Mouse (Mus musculus) cerebellum, adult 2 months (tissue): ENCODE results near the gene Dock11. TPM values are rescaled to one million over a fixed set of nuclear protein-coding genes. Genes with fewer than 3 reads are reported as not detected.
A peak's percentile ranks its signal among the peaks of the same experiment; 100 is the strongest.

Experiments used
- DNase-seq, 2 experiments: peaks; one replicate each; pipeline ENCODE4 v3.0.0; 2021
- H3K27ac ChIP-seq: fragments of 200-500 bp; 2 replicates; pipeline ENCODE4 v1.5.1; 2012; ENCODE audit warnings: low read length, control low read depth, inconsistent platforms; ENCODE audit not compliant: insufficient read depth
- H3K27me3 ChIP-seq: fragments of 200-500 bp; 2 replicates; pipeline ENCODE4 v1.6.1; 2012; ENCODE audit warnings: inconsistent platforms, mild to moderate bottlenecking, low read length, moderate library complexity; ENCODE audit not compliant: control insufficient read depth, insufficient read depth
- H3K4me1 ChIP-seq: fragments of 200-500 bp; 2 replicates; pipeline ENCODE4 v1.6.1; 2011; ENCODE audit warnings: low read length; ENCODE audit not compliant: control insufficient read depth, insufficient read depth
- H3K4me3 ChIP-seq: fragments of 200-500 bp; replicated peaks from 2 replicates; pipeline ENCODE3; 2011; ENCODE audit warnings: mild to moderate bottlenecking, low read depth, low read length, control low read depth; ENCODE audit not compliant: insufficient read depth
- CTCF ChIP-seq: fragments of 200-500 bp; IDR thresholded peaks from 2 replicates; pipeline ENCODE4 v1.5.1; 2011; ENCODE audit warnings: low read depth, mild to moderate bottlenecking, control low read depth, low read length, moderate library complexity, borderline replicate concordance; ENCODE audit not compliant: insufficient read depth
- POLR2A ChIP-seq: fragments of 200-500 bp; IDR thresholded peaks from 2 replicates; pipeline ENCODE4 v1.6.1; 2011; ENCODE audit warnings: low read length, control low read depth, borderline replicate concordance; ENCODE audit not compliant: insufficient read depth
- WGBS: fragments of 180-500 bp; shearing (Covaris S2); methylation state at CpG from one replicate; pipeline ENCODE4 v1.1.7; 2018; 5-methylcytosine and 5-hydroxymethylcytosine counted together
- polyA plus RNA-seq: library from polyadenylated mRNA; depleted of rRNA; stranded (reverse); fragments of >200 nt; gene quantifications from 2 replicates; pipeline ENCODE4 v1.2.3, GENCODE M21; 2012; rRNA removed

The Dock11 gene
- polyA plus RNA-seq, 1 experiment = 7.0 TPM

DNA sequence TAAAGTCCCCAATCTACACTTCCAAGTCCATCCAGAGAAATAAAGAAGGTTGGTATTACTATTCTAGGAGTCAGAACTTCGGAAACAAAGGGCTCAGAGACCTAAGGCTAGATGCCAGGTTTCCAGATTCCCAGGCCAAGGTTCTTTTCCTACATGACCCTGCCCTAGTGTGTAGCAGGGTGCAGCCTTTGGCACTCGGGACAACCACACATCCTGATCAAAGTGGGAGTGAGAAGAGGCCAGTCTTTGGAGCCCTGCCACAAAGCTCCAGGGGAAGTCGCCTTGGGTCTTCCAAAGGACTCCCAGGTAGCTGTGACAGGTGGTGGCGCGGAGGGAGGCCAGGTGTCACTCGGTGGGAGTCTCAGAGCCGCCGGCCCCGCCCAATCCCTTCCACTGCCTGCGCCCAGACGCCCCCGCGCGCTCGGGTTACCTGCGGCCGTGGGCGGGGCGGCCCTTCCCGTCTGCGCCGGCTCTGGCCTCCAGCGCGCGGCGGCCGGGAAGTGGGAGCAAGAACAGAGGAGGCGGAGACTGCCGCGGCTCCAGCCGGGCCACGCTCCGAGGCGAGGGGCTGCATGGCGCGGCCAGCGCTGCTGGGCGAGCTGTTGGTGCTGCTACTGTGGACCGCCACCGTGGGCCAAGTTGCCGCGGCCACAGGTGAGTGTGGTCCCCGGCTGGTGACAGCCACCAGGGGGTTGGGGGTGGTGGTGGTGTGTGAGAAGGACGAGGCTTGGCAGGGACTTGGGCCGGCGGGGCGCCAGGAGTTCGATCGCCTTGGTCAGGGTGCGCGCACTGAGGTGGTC, 223.2 kb downstream of the Dock11 start, which contains the start of gene Il13ra1:
TSS of gene Il13ra1 (plus strand) at position 489 of the 800 bp plus-strand sequence.
- peak; percentile 47 to 51 for DNase-seq
- 11% methylated on average over 34 of the region's 51 CpGs for WGBS
- no peaks in the 10 kb centered on the region for H3K4me1 ChIP-seq
- TF ChIP-seq CTCF (no peak), POLR2A (no peak)
- H3K27ac ChIP-seq = no peak within 1 kb of the TSS
- H3K27me3 ChIP-seq = no peaks in the 10 kb centered on the region
- H3K4me3 ChIP-seq = peak within 1 kb of the TSS; percentile 57

GRCm38 (mm10) chrX:36112422-36112750, 223.8 kb downstream of the Dock11 start:
- Histone ChIP-seq H3K4me3 (peak overlapping the region; percentile 57), H3K27ac (no peak overlapping the region), H3K4me1 (no peaks in the 10 kb centered on the region), H3K27me3 (no peaks in the 10 kb centered on the region)
- no peak for DNase-seq
- TF ChIP-seq CTCF (no peak), POLR2A (no peak)
- 4% methylated on average over 9 of the region's 9 CpGs for WGBS

DNA sequence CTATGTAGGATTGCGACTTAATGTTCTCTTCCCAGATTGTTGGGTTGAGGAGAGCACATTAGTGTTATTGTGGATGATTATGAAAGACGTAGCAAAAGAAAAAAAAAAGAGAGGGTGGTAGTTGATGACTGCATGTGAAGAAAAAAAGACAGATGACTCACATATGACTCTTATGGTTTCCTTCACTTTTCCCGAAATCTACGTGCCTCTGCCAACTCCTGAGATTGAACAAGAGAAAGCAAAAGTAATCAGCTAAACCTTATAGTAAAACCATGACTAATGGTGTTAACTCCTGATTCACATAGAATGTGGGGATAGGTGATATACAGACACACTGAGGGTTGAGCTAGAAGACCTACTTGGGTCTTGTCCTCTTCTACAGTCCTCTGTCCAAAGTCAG, 226.5 kb downstream of the Dock11 start:
- DNase-seq = no peak
- no peak for TF ChIP-seq POLR2A
- TF ChIP-seq CTCF = no peak
- Histone ChIP-seq H3K27ac (no peak overlapping the region), H3K4me1 (no peaks in the 10 kb centered on the region), H3K4me3 (no peak overlapping the region), H3K27me3 (no peaks in the 10 kb centered on the region)
- 84% methylated on average over 4 of the region's 4 CpGs for WGBS

Other genes with a start within 250 kb of the Dock11 start
- gene Il13ra1, start 223.3 kb downstream of the Dock11 start, polyA plus RNA-seq = 2.3 and 3.0 TPM in 2 replicates